Mouse (Mus musculus) hematopoietic stem cell, adult 5-6 weeks (primary cell): ENCODE measurements around the gene Slain1. TPM values are rescaled to one million over a fixed set of nuclear protein-coding genes. Genes with fewer than 3 reads are reported as not detected.

ENCODE experiments used
- ATAC-seq, 2 experiments: fragments of 125-278 bp in 1 of 2; replicated peaks in 1 of 2; 2 replicates each; pipeline ENCODE4 v1.8.0; 2016 to 2017; ENCODE audit warnings: inconsistent platforms in 2 of 2, mild to moderate bottlenecking in 2 of 2, moderate number of reproducible peaks in 2 of 2, low read depth in 1 of 2, moderate TSS enrichment in 1 of 2; ENCODE audit not compliant: low FRiP score in 2 of 2, poor library complexity in 2 of 2, severe bottlenecking in 2 of 2, insufficient read depth in 1 of 2, low TSS enrichment in 1 of 2
- total RNA-seq: library from RNA; stranded (forward); fragments of 172-1452, 232-1000 nt; gene quantifications from 2 replicates; pipeline ENCODE4 v1.2.3, GENCODE M21; 2017

Gene Slain1
- total RNA-seq, 1 experiment from 2014 or later = 36.6 TPM

DNA sequence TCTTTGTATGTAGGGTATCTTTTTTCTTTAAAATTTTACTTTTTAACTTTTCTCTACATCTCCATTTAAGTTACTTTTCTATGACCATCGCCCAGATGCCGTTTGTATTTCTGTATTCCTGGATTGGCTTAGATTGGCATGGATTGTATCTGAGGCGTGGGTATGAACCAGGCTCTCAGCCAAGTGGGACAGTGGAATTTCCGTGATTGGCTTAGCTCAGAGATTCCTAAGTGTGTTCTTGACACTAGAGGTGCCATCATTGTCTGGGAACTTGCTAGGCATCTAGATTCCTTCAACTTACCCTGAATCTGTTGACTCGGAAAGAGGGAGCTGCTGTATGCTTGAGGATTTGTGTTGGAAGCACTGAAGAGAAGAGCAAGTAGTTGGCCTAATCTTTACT, 5.4 kb downstream of the Slain1 start:
- no peak for ATAC-seq

DNA sequence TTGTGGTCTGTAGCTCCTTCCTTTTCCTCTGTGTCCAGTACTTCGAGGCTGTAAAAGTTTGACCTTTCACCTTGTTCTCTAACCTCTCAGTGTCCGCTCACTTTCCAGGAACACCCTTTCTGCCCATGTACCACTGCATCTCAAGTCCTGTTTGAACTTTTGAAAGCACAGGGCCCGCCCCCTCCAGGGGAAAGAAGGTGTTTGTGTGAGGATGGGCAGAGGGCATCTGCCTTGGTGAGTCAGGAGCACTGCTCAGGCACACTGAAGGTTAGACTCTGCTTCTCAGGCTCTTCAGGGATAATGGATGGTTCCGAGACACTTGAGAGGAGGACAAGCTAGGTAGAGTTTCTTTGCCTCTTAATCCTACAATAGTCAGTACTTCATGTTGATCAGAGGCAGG, 7.8 kb downstream of the Slain1 start:
- ATAC-seq = no peak

DNA sequence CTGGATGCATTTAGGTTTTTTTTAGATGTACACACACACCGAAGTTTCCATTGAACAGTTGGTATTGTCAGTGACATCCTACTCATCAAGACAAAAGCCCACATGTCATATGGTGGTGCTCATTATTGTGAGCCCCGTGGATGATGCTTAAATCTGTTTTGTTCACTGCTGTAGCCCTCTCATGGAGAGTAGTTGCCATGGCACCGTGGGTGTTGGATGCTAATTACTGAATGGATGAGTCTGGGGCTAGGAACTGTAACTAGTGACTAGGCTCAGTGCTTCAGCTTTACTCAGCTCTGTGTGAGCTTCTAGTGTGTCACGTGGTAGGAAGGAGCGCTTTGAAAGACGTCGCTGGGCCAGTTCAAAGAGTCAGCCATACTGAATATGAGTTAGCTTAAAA, 13.0 kb downstream of the Slain1 start:
- no peak for ATAC-seq

DNA sequence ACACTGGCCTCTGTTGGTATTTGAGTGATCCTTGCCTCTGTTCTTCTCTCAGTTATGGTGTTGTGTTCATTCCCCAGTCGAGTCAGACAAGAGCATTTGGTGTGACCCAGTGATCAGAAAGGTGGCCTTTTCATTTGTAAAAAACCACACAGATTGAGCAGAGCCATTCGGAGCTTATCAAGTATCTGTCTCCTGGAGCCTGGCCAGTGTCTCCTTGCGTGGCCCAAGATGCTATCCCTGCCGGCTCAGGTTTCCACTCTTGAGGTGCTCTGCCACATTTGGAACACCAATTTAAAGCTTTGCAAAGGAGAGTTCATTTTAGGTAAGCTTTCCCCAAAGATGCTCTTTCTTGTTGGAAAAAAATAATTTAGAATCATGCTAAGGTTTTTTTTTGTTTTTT, 14.4 kb downstream of the Slain1 start:
- ATAC-seq = no peak

DNA sequence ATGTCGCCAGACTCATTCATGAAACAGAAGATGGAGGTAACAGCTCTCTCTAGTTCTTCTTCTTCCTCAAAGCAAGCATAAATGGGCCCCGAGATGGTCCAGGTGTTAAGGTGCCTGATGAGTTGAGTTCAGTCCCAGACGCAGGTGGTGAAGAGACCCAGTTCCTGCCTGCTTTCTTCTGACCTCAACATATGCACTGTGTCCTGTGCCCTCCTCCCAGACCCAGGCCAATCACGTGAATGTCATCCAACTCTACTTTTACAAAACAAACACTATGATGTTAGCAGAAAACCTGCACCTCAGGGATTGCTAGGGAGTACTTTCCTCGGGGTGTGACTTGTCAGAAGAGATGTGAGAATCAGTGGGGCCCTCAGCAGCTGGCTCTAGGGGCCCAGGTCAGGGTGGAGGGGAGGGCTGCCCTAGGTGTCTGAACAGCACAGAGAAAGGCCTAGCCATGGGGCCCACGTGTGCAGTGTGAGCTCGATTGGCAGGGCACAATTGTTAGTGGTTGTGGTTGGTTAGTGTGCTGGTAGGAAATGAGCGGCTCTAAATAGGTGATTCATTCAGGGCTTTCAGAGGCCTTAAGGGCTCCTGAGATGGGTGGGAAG, 16.4 kb downstream of the Slain1 start:
- ATAC-seq = no peak

DNA sequence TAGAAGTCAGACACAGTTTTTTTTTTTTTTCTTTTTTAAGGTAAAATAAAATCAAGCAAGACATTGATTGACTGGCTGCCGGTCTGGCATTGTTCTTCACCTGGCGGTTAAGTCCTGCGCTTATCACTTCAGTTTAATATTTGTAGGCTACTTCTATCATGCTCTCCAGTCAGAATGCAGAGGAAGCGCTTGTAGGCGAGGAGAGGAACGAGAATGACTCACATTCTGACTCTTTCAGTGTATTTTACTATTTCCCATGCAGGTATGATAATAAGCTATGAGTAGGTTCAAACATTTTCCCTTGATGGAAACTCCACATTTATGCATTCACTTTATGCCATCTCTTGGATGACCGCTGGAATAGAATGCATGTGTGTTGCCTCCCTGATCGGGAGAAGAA, 17.0 kb downstream of the Slain1 start:
- ATAC-seq = no peak

DNA sequence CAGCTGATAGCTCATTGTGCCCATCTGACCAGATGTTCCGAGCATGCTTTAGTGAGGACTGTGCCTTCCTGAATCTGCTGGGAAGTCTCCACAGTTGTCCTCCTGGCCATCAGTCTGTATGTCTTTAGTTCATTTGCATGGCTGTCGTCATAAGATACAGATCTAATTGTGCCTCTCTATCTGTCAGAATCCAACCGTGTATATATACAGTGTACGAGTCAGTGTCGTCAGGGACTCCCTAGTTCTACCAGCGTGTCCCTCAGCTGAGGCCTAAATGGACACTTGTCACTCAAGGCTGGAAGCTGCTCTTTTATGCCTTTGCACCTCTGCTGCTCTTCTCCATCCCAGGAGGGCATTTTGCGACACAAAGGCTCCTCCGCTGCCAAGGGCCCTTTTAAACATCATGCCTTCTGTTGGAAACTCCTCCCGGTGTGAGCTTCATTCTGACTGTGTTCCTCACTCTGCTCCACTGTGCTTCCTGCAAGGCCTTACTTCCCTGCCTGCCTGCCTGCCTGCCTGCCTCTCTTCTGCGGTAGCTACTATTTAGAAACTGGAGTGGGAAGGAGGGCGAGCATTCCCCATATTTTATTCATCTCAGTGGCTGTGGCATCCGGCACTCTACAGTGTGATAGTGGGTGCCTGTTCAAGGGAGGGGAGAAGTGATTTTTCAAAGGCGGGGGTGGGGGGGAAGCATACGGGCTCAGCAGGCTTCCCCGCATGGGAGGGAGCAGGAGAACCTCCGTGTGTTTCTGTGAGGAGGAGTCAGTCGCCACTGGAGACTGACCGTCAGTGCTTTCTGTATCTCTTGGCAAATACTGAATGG, 29.6 kb downstream of the Slain1 start:
- no peak for ATAC-seq

DNA sequence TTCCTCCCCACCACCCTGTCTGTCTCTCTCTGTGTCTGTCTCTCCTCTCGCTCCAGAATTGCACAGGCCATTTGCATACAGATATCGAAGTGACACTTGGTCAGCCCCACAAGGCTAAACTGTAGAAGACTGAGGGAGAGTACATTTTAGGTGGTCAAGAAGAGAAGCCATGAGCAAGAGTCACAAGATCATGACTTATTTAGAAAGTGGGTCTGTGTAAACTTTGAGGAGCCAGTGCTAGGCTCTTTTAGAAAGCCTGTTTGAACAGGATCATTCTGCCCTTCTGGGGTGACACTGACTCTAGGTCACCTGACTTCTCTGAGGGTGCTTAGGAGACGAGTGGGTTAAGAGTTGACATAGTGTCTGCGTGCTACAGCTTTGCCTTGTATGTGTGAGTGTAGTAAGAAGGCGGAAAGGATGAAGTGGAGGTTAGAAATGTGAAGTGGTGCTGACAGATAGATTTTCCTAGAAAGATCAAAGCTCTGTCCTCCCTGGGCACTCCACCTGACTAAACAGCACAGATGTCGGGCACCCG, 30.3 kb downstream of the Slain1 start:
- ATAC-seq = no peak

DNA sequence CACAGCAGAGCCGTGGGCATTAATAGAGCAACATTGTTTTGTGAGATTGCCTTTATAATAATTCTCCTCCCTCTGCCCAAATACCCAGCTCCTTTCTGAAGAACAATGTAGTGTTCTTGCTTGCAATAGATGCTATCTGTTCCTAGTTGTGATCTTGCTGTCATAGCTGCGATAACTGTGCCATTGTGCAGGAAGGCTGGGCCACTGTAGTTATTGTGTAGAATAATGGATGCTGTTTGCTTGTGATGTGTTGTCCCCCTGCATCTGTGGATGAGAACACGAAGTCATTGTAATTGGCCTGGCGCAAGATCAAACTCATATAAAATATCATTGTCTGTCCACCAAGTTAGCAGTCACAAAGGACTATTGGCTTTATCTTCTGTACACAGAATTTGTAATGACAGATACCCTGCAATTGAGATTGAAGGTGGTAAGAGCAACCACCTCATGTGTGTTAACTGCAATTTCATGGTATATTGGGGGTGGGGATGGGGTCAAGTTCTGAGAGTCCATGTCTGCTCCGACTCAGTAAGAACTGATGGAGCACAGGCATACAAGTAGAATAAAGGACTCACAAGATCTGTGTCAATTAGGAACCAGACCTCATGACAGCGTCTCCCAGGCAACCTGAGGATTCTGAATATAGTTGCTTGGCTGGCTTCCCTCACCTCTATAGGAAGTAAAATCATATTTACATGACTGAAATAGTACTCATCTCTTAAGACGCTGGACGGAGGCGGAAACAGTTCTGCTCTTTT, 32.8 kb downstream of the Slain1 start:
- no peak for ATAC-seq

DNA sequence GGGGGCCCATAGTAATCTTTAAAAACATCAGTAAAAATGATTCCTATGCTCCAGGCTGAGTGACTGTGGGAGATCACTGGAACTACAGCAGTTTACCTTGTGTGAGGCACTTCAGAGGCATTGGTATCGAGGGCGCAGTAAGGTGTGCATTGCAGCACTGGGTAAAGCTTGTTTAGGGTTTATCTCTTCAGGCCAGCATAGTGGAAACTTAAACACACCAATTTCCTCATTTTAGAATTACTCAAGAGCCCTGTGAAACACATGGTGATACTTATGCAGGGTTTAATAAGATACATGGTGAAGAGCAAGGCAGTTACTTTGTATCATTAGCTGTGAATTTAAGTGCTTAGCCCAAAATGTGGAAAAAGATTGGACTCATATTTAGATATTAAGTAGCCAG, 37.0 kb downstream of the Slain1 start:
- no peak for ATAC-seq

DNA sequence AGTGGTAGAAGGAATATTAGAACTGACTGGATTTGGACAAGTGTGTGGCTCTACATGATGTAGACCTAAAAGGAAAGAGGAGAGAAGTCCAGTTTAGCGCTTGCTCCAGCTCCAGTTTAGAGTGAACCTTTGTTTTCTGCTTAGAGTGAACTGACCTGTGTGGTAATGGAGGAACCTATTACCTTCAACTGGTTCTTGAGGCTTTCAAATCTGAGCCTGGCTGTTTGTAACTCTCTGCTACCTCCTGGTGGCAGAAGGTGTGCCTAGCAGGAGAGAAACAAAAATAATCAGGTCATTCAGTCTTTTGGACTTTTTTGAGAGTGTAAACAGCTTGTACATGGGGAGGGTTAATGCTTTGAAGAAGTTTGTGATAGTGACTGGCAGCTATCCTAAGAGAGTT, 44.3 kb downstream of the Slain1 start:
- ATAC-seq = peak; percentile 78 to 84; a peak in 3 of 4 replicates

DNA sequence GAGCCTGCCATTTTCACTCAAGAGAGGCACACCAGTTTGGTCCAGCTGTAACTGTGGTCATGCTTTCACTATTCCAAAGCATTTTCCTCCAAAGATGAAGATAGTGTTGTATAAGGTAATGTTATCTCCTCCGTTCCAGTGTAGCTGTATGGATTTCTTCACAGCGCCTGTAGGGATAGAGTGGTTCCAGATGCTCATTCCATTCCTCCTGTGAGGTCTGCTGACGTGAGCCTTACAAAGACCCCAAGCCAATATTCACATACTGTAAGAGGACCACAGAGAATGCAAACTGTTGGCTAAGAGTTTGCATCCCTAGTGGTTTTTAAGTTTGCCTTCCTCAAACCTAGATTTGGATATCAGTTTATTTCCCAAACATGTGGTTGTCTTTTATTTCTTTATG, 45.6 kb downstream of the Slain1 start:
- ATAC-seq = no peak

DNA sequence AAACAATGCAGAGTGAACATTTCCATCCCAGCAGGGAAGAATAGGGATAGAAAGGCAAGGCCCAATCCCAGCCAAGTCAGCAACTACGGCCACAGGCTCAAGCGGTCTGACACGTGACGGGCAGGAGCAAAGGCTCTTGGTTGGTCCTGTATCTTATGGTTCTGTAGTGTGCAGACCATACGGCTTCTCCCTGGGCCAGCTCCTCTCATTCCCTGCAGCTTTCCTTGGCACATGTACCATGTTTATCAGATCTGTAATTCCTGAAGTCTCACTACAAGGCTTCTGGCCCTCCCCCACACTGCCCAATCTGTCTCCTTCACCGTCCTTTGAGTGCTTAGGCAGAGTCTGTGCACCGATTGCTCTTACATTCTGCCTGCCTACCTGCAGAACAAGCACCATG, 47.1 kb downstream of the Slain1 start:
- ATAC-seq = no peak

DNA sequence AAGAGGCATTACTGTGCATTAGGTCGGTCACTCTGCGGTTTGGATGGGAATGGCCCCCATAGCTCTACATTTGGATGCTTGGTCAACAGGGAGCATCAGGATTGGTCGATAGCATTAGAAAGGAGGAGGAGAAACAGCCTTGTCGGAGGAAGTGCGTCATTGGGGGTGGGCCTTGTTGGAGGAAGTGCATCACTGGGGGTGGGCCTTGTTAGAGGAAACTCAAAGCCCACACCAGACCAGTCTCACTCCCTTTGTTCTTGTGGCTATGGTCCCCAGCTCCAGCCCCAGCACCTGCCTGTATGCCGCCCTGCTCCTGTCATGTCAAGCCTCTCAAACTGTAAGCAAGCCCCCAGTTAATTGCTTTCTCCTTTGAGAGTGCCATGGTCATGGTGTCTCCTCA, 49.3 kb downstream of the Slain1 start:
- no peak for ATAC-seq

DNA sequence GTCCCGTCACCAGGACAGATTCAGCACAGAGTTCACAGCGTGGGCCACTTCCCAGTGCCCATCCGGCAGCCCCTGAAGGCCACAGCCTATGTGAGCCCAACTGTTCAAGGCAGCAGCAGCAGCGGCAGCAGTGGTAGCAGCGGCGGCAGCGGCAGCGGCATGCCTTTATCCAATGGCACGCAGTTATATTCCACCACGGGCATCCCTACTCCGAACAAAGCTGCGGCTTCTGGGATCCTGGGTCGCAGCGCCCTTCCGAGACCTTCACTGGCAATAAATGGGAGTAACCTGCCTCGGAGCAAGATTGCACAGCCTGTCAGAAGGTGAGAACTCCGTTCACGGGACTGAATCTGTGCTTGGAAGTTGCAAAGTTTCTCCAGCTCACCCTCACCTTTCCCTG, 52.5 kb downstream of the Slain1 start:
- no peak for ATAC-seq

DNA sequence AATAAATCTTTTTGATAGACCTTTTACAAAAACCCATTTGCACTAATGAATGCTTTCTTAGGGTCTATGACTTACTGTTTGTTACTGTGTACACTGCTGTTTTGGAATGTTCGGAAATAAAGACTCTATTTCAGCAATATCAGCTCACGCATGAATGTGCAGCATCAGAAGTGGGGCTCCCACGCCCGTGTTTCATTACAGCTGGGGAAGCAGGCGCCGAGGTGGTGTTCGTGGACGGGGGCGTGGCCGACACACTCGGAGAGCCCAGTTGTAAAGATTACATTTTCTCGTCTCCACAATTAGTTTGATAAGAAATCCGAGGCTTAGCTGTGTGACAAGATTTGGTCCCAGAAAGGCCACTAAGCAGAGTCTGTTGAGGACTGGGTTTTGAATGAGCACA, 54.7 kb downstream of the Slain1 start:
- no peak for ATAC-seq

DNA sequence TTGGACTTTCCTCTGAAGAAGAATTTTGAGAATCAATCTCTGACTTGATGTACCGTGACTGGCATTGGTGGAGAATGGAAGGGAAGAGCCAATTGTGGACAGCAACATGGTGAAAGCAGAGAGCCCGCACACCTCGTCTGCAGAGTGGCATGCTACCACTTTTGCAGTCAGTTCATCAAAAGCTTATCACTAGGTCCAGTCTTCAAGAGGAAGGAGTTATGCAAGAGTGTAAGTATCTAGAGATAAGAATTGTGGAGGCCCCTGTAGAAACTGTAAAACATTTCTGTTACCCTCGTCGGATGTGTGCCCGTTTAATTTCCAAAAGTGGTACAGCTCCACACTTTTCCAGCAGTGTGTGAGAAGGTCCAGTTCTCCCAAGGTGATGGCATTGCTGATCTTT, 56.3 kb downstream of the Slain1 start:
- peak in 1 of 2 experiments; percentile 14; a peak in 1 of 4 replicates for ATAC-seq

DNA sequence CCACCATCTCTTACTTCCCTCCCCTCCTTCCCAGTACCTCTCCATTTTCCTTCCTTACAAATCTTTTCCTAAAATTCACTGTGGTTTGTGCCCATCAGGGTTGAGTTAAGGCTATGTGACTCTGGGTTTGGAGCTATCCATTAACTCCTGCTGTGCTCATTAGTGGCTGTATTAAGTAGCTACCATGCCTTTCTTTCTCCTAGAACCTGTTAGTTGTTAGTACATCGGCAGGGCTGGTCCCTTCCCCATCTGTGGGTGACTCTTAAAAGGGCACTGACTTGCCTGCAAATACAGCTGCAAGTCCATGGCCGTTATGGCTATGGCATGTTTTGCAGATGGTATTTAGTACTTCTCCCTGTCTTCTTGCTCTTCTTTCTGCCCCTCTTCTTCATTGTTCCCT, 58.6 kb downstream of the Slain1 start:
- ATAC-seq = no peak
